Comparison of ENCODE assay signal across 25 mouse cellular contexts in the genomic region with DNA sequence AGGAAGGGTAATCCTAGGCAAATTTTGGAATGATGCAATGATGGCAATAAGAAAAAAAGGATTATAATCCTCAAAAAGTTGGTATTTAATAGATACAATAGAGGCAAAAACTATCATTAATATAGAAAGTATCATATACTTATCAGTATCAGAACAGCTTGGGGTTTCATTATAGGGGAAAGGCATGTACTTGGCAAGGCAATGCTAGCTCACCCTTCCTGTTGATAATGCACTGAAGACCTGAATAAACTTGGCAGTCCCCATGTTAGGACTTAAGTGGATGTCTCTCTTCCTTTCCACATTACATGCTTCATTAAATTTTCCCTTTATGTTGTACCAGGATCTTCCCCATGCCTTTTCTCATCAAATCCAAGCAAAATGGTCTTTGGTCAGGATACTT.
DNase-seq lines count a peak whose midpoint lies in the region; ATAC-seq and TF ChIP-seq lines count a peak whose summit lies in the region.
"Had no signal": no experiment of that assay in that cellular context is flagged by ENCODE, and none has a peak within 500 bp of the region (broad histone marks: within the 10 kb centered on the region; RNA-seq: fewer than 3 reads in every experiment).

No protein-coding gene starts in this region.

- H3K4me3 ChIP-seq in lung, postnatal 0 days (ENCODE audit: low read depth, low read length), result no peak overlapping the region
- no peak overlapping the region for H3K4me3 ChIP-seq in midbrain, embryonic 13.5 days (replicated peaks)
- H3K4me3 ChIP-seq: embryonic facial prominence, embryonic 13.5 days; embryonic facial prominence, embryonic 15.5 days; erythroblast, embryonic 14.5 days; forebrain, embryonic 10.5 days; forebrain, embryonic 12.5 days had no signal

- no peak overlapping the region for H3K27ac ChIP-seq in lung, postnatal 0 days (ENCODE audit: low read length)
- H3K27ac ChIP-seq in midbrain, embryonic 13.5 days, result no peak overlapping the region
- H3K27ac ChIP-seq: embryonic facial prominence, embryonic 13.5 days; embryonic facial prominence, embryonic 15.5 days; forebrain, embryonic 10.5 days; forebrain, embryonic 12.5 days had no signal

- H3K4me1 ChIP-seq in lung, postnatal 0 days (ENCODE audit: insufficient read depth, low read depth, low read length), result no peaks in the 10 kb centered on the region
- no peaks in the 10 kb centered on the region for H3K4me1 ChIP-seq in midbrain, embryonic 13.5 days (replicated peaks)
- H3K4me1 ChIP-seq: embryonic facial prominence, embryonic 15.5 days; forebrain, embryonic 10.5 days; forebrain, embryonic 12.5 days had no signal

- intact Hi-C loops in left cerebral cortex, postnatal 10 days (cut with DNase I), result no loop called here

- no peak for TF ChIP-seq CTCF in lung, postnatal 0 days (IDR thresholded peaks at IDR 0.05)

- ATAC-seq in lung, postnatal 0 days, result no peak
- ATAC-seq in megakaryocyte progenitor cell, adult 5-6 weeks (replicated peaks; ENCODE audit: poor library complexity), result peak; percentile 71
- ATAC-seq in midbrain, embryonic 13.5 days, result no peak
- ATAC-seq: CD4-positive, CD25-positive, alpha-beta regulatory T cell, adult 4 months; forebrain, embryonic 14.5 days; forebrain, embryonic 16.5 days had no signal

- no peaks in the 10 kb centered on the region for H3K9me3 ChIP-seq in lung, postnatal 0 days (ENCODE audit: low read length)
- H3K9me3 ChIP-seq in midbrain, embryonic 13.5 days, result no peaks in the 10 kb centered on the region
- H3K9me3 ChIP-seq: embryonic facial prominence, embryonic 13.5 days; embryonic facial prominence, embryonic 15.5 days; forebrain, embryonic 10.5 days; forebrain, embryonic 12.5 days; G1E had no signal

- DNase-seq in lung, postnatal 36 days, result peak; percentile 13
- DNase-seq in lung, postnatal 0 days (ENCODE audit: low spot score), result no peak
- no peak for DNase-seq in left cerebral cortex, postnatal 10 days (ENCODE audit: extremely low spot score in 1 of 2, low spot score in 2 of 2)
- DNase-seq: adrenal gland, adult 2 months; adrenal gland, postnatal 10 days; adrenal gland, postnatal 25 days; B cell, adult 2 months; cerebellum, adult 11-12 months; cerebellum, adult 2 months; cerebellum, adult 9-10 months; cerebellum, postnatal 10 days; cerebellum, postnatal 25 days; embryo, embryonic 11 days had no signal

- H3K9ac ChIP-seq in lung, postnatal 0 days (replicated peaks; ENCODE audit: low read depth), result no peak overlapping the region
- H3K9ac ChIP-seq in midbrain, embryonic 13.5 days (replicated peaks), result no peak overlapping the region
- H3K9ac ChIP-seq: embryonic facial prominence, embryonic 13.5 days; embryonic facial prominence, embryonic 15.5 days; forebrain, embryonic 12.5 days had no signal

- no peak overlapping the region for H3K4me2 ChIP-seq in lung, postnatal 0 days (replicated peaks; ENCODE audit: low read depth, low read length)
- H3K4me2 ChIP-seq in midbrain, embryonic 13.5 days (replicated peaks), result no peak overlapping the region
- H3K4me2 ChIP-seq: embryonic facial prominence, embryonic 13.5 days; embryonic facial prominence, embryonic 15.5 days; forebrain, embryonic 12.5 days had no signal

- no peaks in the 10 kb centered on the region for H3K36me3 ChIP-seq in lung, postnatal 0 days (ENCODE audit: insufficient read depth, low read length)
- no peaks in the 10 kb centered on the region for H3K36me3 ChIP-seq in midbrain, embryonic 13.5 days
- H3K36me3 ChIP-seq: embryonic facial prominence, embryonic 13.5 days; embryonic facial prominence, embryonic 15.5 days; forebrain, embryonic 10.5 days; forebrain, embryonic 12.5 days; G1E had no signal

- no peaks in the 10 kb centered on the region for H3K27me3 ChIP-seq in lung, postnatal 0 days (replicated peaks; ENCODE audit: insufficient read depth, low read length)
- no peaks in the 10 kb centered on the region for H3K27me3 ChIP-seq in midbrain, embryonic 13.5 days
- H3K27me3 ChIP-seq: CH12.LX; embryonic facial prominence, embryonic 13.5 days; embryonic facial prominence, embryonic 15.5 days; forebrain, embryonic 12.5 days had no signal

- TF ChIP-seq EP300 in lung, postnatal 0 days (IDR thresholded peaks at IDR 0.05), result no peak
